Mouse (Mus musculus) liver, embryonic 14.5 days (tissue): ENCODE measurements around the gene B230307C23Rik. TPM values are rescaled to one million over a fixed set of nuclear protein-coding genes. Genes with fewer than 3 reads are reported as not detected.

ENCODE experiments used
- ATAC-seq: fragments of 200-750 bp; cut with Nextera tagmentation; 2 replicates; pipeline ENCODE4 v1.8.0; 2017; ENCODE audit warnings: moderate number of reproducible peaks, mild to moderate bottlenecking, moderate library complexity; ENCODE audit not compliant: insufficient read depth
- DNase-seq, 3 experiments: peaks; one replicate each; pipeline ENCODE4 v3.0.0-alpha.2; 2012 to 2013; ENCODE audit warnings: low read depth in 3 of 3, low spot score in 3 of 3
- H3K27ac ChIP-seq: fragments of 300-500 bp; sonication (generic); 2 replicates; pipeline ENCODE4 v1.5.1; 2014; ENCODE audit warnings: moderate library complexity, mild to moderate bottlenecking, control low read depth, inconsistent platforms
- H3K27me3 ChIP-seq: fragments of 300-500 bp; sonication (generic); 2 replicates; pipeline ENCODE4 v1.6.1; 2014; ENCODE audit warnings: mild to moderate bottlenecking, low read length, moderate library complexity; ENCODE audit not compliant: control insufficient read depth, insufficient read depth
- H3K36me3 ChIP-seq: fragments of 300-500 bp; sonication (generic); replicated peaks from 2 replicates; pipeline ENCODE4 v1.6.1; 2014; ENCODE audit warnings: low read depth; ENCODE audit not compliant: control insufficient read depth, insufficient read depth
- H3K4me1 ChIP-seq, 2 experiments: fragments of 200-500 bp in 1 of 2; fragments of 300-500 bp in 1 of 2; sonication (generic) in 1 of 2; replicated peaks; 2 replicates each; pipeline ENCODE4 v1.6.1; 2012 to 2014; ENCODE audit warnings: antibody characterized with exemption in 1 of 2, inconsistent platforms in 1 of 2, low read length in 1 of 2; ENCODE audit not compliant: control insufficient read depth in 2 of 2, insufficient read depth in 2 of 2
- H3K4me2 ChIP-seq: fragments of 300-500 bp; sonication (generic); 2 replicates; pipeline ENCODE4 v1.6.1; 2014; ENCODE audit warnings: low read depth, mild to moderate bottlenecking, control low read depth, moderate library complexity
- H3K4me3 ChIP-seq, 2 experiments: fragments of 200-500 bp in 1 of 2; fragments of 300-500 bp in 1 of 2; sonication (generic) in 1 of 2; 2 replicates each; pipeline ENCODE4 v1.5.1; 2012 to 2014; ENCODE audit warnings: low read depth in 2 of 2, low read length in 2 of 2, mild to moderate bottlenecking in 2 of 2, control low read depth in 1 of 2, inconsistent platforms in 1 of 2, moderate library complexity in 1 of 2; ENCODE audit not compliant: insufficient read depth in 1 of 2
- H3K9ac ChIP-seq: fragments of 300-500 bp; sonication (generic); replicated peaks from 2 replicates; pipeline ENCODE4 v1.6.1; 2014; ENCODE audit warnings: mild to moderate bottlenecking, control low read depth, moderate library complexity
- H3K9me3 ChIP-seq: fragments of 300-500 bp; sonication (generic); 2 replicates; pipeline ENCODE4 v1.6.1; 2016; ENCODE audit warnings: low read length, mixed read lengths; ENCODE audit not compliant: control insufficient read depth
- CTCF ChIP-seq: IDR thresholded peaks from 2 replicates; pipeline ENCODE4 v1.5.1; 2016; ENCODE audit warnings: antibody characterized with exemption, low read depth, control low read depth
- EP300 ChIP-seq: IDR thresholded peaks from 2 replicates; pipeline ENCODE4 v1.6.1; 2016; ENCODE audit warnings: antibody characterized with exemption, low read depth
- WGBS: fragments of 180-500 bp; shearing (Covaris S2); extraction: QIAGEN DNeasy Blood & Tissue Kit; methylation state at CpG from one replicate; pipeline ENCODE4 v1.1.7; 2014; ENCODE audit not compliant: insufficient replicate concordance; 5-methylcytosine and 5-hydroxymethylcytosine counted together
- polyA plus RNA-seq, 2 experiments: library from polyadenylated mRNA; depleted of rRNA in 1 of 2; stranded (reverse) in 1 of 2; unstranded in 1 of 2; fragments of >200 nt; fragmentation: Nextera tagmentation in 1 of 2; extraction: Ambion mirVana in 1 of 2; gene quantifications; 2 replicates each; pipeline versions ENCODE4 v1.2.1 to v1.2.3; 2012 to 2014

The B230307C23Rik gene
- polyA plus RNA-seq, 2 experiments = 7.1 to 12.2 TPM

DNA sequence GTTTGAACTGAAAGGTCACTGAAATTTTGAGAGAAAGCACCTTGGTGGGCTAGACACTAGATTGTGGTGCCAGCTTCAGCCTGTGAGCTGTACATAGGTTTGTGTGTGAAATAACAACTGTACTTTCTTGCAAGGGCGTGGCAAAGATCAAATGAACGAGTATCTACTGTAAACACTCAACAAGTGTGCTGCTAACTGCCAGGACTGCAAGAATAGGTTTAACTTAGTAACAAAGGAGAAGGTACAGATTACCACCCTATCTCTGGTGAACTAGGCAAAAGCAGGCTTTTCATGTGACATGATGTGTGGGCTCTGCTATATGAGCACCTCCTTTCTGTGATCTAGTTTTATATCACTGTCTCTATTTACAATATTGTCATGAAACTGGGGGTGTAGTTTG is 43.8 kb upstream of the B230307C23Rik start:
- peak overlapping the region; percentile 65 for H3K27ac ChIP-seq
- no peak overlapping the region; the same call in 1 of the 2 replicates for H3K9ac ChIP-seq
- ATAC-seq (peak; percentile 82), DNase-seq (peak in 1 of 3 experiments; percentile 44)
- H3K4me1 ChIP-seq = peaks cover 18 to 36% of the 10 kb centered on the region in 2 experiments
- H3K9me3 ChIP-seq = no peaks in the 10 kb centered on the region
- 16% methylated on average over 2 of the region's 2 CpGs for WGBS
- H3K27me3 ChIP-seq = no peaks in the 10 kb centered on the region
- H3K36me3 ChIP-seq = peaks cover 9% of the 10 kb centered on the region
- H3K4me3 ChIP-seq = no peak overlapping the region
- H3K4me2 ChIP-seq = peak overlapping the region; percentile 11
- TF ChIP-seq CTCF = no peak
- peak; percentile 68 for TF ChIP-seq EP300

DNA sequence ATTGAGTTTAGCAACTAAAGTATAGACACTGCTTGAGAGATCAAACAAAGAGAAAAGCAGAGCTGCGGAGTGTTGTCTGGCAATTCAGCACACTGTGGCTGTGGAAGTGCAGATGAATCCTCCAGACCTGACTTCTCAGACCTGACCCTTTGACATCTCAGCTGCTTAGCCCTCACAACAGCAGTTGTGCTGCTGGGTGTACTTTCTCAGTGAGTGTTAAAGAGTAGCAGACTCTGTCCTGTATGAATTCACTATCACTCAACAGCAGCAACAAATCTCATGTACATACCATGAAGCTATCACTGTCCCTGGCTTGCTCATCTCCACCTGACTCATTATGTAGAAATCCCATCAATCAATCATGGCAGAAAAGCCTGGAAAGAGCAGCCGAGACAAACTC is 41.1 kb upstream of the B230307C23Rik start:
- Histone ChIP-seq H3K9ac (no peak overlapping the region), H3K36me3 (peaks cover 5% of the 10 kb centered on the region), H3K27me3 (no peaks in the 10 kb centered on the region), H3K4me2 (no peak overlapping the region), H3K4me1 (peaks cover 41 to 46% of the 10 kb centered on the region in 2 experiments), H3K4me3 (no peak overlapping the region), H3K9me3 (no peaks in the 10 kb centered on the region), H3K27ac (no peak overlapping the region)
- ATAC-seq (no peak), DNase-seq (no peak)
- WGBS = 72% methylated on average over 2 of the region's 2 CpGs
- TF ChIP-seq CTCF = no peak
- no peak for TF ChIP-seq EP300

DNA sequence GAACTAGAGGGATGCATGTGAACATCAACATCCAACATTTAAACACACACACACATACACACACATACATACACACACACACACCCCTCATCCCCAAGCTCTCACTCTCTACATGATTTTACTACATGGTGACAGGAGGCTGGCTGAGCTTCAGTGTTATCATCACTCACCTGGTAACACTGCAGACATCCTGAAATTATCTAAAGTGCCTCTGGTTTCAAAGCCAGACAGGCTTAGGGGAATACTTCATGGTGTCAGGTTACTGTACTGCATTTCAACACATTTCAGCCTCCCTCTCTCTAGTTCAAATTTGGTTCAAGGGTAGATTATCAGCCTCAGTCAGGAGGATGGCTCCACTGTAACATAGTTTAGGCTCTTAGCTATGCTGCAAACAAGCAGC is 39.5 kb upstream of the B230307C23Rik start:
- Histone ChIP-seq H3K9ac (no peak overlapping the region), H3K4me3 (no peak overlapping the region), H3K4me1 (peaks cover 41 to 45% of the 10 kb centered on the region in 2 experiments), H3K4me2 (no peak overlapping the region), H3K27me3 (no peaks in the 10 kb centered on the region), H3K36me3 (peaks cover 3% of the 10 kb centered on the region), H3K27ac (peak overlapping the region; percentile 11; the same call in 1 of the 2 replicates), H3K9me3 (no peaks in the 10 kb centered on the region)
- no peak for DNase-seq
- ATAC-seq = no peak
- TF ChIP-seq CTCF (no peak), EP300 (0 out of 2 replicates have a peak, but pooled peaks have one; percentile 20)

DNA sequence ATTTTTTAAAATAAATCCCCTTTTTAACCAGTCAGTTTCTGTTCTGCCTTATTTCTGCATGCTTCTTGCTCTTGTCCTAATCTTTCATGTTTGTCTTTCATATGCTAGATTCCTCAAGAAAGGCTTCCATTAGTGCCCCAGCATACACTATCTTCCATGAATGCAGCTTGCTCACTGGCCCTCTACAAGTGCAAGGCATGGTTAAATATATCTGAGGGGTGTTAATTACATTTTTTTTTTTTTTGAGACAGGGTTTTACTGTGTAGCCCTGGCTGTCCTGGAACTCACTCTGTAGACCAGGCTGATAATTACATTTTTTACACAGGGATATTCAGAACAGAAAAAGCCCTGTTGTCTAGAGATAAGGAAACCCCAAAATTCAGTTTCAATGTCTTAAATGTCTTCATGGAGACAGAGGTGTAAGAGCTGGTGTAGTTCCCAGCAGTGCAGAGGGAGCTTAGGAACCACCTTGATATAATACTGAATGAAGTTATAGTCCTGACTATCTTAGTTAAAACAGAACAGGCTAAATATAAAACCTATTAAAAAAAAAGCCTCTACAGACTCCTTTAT is 38.6 kb upstream of the B230307C23Rik start:
- TF ChIP-seq EP300 (peak; percentile 54), CTCF (no peak)
- Histone ChIP-seq H3K4me1 (peaks cover 37 to 42% of the 10 kb centered on the region in 2 experiments), H3K27me3 (no peaks in the 10 kb centered on the region), H3K9ac (no peak overlapping the region), H3K4me2 (no peak overlapping the region), H3K27ac (peak overlapping the region; percentile 11), H3K4me3 (no peak overlapping the region), H3K9me3 (no peaks in the 10 kb centered on the region), H3K36me3 (peaks cover 3% of the 10 kb centered on the region)
- DNase-seq (no peak), ATAC-seq (no peak)

DNA sequence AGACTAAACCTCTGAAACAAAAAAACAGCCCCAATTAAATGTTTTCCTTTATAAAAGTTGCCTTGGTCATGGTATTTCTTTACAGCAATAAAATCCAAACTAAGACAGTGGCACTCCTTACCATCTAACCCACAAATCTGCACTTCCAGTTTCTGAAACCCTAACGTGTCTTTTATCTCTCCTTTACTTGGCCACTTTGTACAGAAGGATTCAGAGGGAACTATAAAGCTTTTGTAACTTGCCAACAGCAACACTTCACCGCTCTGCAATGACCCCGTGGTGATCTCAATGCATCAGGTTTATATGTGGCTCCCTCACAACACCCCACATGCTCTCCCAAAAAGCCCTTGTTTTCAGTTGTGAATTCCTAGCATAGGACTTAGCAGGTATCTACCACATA is 36.8 kb upstream of the B230307C23Rik start:
- no peak overlapping the region for H3K4me3 ChIP-seq
- H3K4me2 ChIP-seq = peak overlapping the region; percentile 75
- H3K27me3 ChIP-seq = no peaks in the 10 kb centered on the region
- H3K36me3 ChIP-seq = no peaks in the 10 kb centered on the region; the same call in 1 of the 2 replicates
- no peaks in the 10 kb centered on the region for H3K9me3 ChIP-seq
- no peak overlapping the region for H3K27ac ChIP-seq
- DNase-seq (no peak), ATAC-seq (no peak)
- 58% methylated on average over 3 of the region's 3 CpGs for WGBS
- TF ChIP-seq CTCF = no peak
- TF ChIP-seq EP300 = no peak
- no peak overlapping the region for H3K9ac ChIP-seq
- H3K4me1 ChIP-seq = peaks cover 40% of the 10 kb centered on the region in 2 experiments
